Mouse (Mus musculus) cerebellum, adult 9-10 months (tissue): ENCODE results near the gene Znrf4.

ENCODE experiments used
- DNase-seq: peaks from one replicate; pipeline ENCODE4 v3.0.0; 2022

Znrf4 gene

DNA sequence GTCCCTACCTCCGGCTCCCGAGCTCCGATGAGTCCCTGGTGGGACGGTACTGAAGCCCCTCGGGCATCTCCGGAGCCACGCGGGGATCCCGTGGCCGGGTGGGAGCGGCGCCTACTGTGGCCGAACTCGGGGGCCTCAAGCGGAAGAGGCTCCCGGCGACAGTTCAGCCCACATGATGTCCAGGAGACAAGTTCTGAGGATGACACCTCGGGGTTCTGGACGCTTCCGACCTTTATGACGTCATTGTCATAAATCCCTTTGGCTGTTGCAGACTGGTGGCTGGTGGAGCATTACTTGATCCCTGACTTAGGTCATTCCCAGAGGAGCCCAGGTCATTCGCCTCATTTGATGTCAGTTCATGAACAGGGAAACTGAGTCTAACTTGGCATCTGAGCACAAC lies at the start of gene Znrf4:
TSS of gene Znrf4 (minus strand) at position 122 of the 400 bp plus-strand sequence.
- no peak for DNase-seq

DNA sequence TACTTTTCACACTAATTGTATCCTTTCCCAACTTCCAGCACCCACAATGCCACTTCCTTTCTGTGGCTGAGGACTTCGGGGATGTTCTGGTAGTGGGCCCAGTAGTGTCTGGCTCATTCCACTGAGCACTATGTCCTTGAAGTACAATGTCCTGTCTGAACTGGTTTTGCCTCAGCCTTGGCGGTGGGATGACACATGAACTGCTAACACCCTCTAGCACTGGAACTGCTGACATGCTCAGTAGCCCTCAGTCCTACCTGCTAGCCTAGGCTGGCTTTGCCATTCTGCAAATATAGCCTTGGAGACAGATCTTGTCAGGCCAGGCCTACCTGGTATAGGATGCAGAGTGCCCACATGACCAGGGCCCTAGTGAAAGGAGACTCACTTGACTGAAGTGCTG lies 49.6 kb upstream of the Znrf4 start:
- DNase-seq = no peak

DNA sequence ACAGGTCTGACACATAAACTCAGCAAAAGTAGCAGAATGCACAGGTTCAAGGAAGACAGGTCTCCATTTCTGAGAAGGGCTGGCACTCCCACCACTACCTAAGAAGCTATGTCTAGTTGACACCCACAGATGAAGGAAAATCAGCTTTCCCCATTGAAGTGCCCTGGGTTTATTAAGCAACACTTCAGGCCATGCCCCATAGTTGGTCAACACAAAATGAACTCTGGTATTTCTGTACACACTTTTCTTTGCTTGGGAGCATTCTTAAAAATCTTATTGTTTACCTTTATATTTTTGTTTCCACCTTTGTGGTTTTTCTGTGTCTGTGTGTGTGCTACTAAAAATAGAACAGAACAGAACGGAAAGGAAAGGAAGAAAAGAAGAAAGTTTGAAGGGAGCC lies 47.9 kb upstream of the Znrf4 start:
- DNase-seq = no peak

DNA sequence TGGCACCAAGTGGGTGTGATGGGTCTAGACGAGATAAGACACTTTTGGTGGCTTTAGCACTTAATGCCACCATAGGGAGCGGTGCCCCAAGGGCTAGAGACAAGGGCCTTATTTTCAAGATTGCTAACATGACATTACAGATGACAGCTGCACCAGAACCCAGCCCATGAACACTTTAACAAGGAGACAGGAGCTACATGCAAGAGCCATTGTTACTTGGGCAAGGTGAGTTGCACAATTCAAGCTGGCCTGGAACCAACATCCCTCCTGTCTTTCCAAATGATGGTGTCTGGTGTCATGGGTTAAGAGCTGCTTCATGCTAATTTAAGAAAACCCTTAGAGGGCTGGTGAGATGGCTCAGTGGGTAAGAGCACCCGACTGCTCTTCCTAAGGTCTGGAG lies 47.2 kb upstream of the Znrf4 start:
- no peak for DNase-seq

DNA sequence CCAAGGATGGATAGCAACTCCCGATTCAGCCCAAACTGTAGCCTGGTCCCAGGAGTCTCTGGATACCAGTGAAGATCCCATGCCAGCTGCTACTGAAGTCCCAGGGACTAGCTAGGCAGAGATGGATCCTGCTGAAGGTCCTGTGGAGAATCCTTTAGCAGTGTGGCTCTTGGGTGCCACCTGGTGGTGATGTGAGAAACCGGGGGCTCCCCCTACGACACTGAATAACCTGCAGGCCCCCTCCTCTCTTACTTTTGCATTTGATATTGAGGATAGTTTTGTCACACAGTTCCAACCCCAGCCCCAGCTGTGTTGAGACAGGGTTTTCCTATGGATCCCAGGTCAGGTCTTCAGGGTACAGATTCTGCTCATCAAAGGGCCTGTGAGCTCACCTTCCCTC lies 46.2 kb upstream of the Znrf4 start:
- DNase-seq = peak; percentile 78

DNA sequence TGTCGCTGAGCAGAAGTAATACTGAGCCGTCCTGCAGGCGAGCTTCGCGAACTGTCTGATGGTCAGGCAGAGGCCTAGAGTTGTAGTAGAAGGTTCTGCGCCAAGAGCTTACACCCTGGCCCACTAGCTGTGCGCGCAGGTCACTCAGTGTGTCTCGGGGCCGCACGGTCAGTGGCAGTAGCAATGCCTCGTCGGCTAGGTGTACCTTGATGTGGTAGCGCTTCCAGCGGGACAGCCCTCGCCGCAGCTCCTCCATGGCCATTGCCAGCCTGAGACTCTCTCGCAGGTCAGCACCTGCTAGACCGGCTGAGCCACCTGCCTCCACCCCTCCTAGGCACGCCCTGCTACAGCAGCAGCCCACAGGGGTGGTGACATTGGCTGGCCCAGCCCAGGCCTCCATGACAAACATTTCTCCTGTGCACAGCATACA lies 41.9 kb upstream of the Znrf4 start, which contains the start of gene Gm20219:
TSS of gene Gm20219 (minus strand) at position 266 of the 430 bp plus-strand sequence.
- DNase-seq = no peak

DNA sequence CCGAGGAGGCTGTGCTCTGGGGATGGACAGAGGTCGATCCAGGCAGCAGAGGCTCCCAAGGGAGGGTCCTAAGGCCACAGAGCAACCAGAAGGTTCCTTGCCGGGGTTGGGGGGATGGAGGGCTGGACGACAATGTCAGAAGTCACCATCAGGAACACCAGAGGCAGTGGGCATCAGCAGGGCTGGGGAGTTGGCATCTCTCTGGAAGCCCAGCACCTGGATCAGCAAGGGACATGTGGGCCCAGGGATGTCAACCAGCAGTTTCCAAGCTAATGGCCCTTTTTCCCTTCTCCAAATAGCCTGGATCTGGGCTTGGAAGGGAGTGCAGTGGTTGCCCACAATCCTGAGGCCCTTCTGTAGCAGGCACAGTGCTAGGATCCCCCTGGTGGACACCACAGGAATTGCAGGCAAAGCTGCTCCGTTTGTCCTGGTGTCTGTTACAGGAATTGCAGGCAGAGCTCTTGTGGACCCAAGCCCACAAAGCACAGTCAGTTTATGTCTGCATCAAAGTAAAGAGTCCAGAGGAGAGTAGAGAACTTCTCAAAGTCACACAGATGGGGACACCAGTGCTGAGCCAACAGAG lies 40.6 kb upstream of the Znrf4 start:
- DNase-seq = peak; percentile 84

DNA sequence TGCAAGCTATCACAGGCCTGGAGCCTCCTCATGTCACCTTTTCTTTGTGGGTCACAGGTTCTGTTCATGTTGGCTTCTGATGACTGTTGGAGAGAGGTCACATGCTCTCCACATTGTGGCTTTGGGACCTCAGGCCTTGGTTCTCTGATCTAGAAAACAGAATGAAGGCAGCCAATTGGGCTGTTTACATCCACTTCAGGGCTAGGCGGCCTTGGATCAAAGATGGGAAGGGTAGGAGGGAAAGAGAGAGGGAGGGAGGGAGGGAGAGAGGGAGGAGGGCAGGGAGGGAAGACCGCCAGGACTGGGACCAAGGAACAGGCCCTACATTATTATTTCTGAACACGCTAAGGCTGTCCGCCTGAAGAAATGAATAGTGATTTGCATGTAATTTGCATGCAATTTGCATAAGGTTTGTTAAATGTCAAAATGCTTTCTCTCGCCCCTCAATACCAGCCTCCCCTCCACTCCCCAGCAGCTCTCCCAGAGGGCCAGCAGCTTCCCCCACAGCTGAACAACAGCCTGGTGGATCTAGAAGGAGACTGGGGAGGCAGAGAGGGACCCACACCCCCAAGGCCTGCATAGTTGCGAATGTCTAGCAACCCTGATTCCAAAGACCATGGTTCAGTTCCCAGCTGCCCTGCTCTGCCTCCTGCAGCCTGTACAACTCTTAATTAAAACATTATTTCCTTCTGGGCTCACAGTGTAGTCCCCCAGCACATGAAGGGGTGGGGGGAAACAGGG lies 39.8 kb upstream of the Znrf4 start:
- DNase-seq = no peak

DNA sequence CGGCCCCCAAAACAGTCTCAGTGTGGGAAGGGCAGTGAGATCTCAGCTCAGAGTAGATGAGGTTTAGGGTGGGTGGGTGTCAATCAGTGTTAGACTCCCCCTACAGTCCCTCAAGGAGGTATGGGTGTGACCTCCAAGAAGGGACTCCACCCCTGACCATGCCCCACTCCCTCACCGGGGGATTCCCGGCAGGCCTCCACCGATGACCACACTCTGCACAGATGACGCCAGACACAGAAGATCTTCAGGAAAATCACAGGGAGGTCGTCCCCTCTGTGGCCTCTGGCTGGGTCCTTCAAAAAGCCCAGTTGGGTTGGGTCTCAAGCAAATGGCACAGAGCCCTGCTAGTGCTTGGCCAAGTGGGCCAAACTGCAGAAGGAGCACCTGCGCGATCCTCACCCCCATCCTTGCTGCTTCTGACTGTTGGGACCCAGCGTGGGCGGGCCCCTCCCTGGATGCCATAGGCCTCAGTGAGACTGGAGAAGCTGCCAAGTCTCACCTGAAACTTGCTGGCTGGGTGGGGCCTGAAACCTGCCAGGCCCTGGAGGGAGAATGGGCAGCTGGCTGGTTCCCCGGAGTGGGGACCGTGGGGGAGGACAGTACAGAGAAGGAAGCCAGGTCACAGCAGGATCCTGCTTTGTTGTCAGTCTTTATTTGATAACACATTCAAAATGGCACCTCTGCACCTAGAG lies 38.7 kb upstream of the Znrf4 start:
- DNase-seq = no peak

DNA sequence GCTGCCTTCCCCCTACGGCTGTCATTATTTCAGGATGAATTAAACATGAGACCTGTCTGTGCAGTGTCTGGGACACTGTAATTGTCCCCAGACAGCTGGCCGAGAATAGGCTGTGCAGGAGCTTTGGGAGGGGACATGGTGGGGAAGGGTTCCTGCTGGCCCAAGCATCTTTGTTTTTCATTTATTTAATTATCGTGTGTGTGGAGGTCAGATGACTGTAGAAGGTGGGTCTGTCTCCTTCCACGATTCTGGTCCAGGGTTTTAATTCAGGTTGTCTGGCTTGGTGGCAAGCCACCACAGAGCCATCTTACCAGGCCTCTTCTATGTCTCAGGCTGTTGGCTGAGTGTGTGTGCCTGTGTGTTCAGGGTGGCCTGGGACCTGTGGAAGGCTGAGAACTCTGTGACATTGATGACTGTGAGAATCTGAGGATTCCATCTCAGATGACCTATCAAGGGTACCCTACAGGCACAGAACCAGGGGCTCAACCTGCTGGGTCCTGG lies 36.4 kb upstream of the Znrf4 start:
- peak; percentile 23 for DNase-seq

DNA sequence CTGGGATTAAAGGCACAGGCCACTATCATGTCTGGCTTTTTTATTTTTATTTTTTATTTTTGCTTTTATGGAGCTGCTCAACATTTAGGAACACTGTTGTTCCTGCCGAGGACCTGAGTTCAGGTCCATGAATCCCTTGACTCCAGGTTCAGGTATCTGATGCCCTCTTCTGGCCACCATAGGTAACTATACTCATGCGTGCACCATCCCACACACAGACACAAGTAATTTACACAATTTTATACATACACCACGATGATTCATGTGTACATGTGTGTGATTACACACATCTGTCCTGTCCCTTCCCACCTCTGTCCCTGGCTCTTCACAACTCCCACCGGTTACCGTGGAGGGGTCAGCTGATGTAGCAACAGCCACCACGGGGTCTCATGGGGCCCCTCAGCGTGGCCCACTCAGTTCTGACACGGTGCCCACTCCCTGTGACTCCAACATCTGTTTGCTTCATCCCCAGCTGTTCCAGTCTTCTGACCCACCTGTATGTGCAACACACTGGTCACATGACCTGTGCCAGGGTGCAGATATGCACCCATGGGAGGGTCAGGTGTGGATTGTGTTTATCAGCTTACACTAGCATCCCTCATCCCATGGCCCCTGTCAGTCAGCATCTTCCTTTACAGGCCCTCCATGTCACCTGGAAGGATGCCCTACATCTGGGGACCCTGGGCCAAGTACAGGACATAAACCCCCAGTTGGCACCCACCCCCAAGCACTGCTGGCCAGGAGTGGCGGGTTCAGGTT lies 35.8 kb upstream of the Znrf4 start:
- peak; percentile 55 for DNase-seq

DNA sequence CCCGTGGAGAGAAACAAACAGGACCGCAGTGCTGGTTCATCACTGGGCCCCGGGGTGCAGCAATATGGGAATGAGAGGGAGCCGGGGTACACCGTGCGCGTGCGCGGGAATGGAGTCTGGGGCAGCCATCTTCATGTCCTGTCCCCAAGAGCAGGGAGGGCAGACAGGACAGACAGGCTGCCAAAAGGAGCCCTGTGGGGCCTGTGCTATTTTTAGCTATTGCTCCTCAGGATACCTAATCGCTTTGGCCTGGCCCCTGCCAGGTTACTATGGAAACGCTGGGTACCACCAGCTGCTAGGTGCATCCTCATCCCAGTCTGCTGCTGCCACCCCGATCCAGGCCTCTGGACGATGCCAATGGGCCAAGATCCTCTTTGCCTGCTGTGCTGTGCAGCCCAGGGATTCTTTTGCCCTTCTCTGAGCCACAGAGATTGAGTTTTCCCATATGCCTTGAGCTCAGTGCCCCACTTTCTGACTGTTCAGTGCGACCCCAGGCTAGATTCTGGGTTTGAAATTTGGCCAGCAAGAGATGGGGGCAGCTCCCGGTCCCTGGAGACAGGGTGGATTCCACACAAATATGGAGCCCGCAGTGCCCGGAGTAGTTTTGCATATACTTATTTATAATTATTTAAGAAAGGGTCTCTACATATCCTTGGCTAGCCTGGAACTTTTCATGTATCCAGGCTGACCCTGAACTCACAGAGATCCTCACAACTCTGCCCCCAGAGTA lies 35.0 kb upstream of the Znrf4 start:
- DNase-seq = peak; percentile 93

DNA sequence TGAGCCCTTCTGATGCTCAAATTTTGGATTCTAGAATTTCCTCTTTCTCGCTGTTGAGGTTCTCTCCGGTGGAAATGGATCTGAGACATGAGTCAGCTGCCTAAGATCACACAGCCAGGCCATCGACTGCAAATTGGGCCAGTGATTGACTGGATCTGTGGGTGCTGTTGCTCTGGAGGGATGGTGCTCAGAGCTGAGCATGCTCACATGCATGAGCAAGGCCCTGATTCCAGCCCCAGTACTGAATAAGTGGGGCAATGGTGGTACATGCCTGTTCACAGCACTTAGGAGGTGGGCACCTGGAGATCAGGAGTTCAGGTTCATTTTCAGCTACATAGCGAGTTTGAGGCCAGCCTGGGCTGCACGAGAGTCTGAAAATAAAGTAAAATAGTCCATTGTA lies 34.3 kb upstream of the Znrf4 start:
- no peak for DNase-seq

DNA sequence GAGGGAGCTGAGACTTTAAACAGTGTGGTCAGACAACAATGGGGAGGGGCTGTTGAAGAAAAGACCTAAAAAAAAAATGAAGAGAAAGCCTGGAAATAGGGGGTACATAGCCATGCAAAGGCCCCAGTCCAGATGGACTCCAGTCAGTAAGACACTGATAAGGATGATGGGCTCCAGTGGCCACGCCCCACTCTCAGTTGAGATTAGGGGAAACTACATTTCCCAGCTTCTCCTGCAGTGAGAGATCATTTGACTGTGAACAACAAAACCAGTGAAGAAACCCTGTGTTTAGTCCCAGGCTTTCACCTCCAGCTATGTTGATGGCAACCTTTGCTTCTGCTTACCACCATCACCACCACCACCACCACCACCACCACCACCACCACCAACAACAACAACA lies 33.7 kb upstream of the Znrf4 start:
- DNase-seq = peak; percentile 17

DNA sequence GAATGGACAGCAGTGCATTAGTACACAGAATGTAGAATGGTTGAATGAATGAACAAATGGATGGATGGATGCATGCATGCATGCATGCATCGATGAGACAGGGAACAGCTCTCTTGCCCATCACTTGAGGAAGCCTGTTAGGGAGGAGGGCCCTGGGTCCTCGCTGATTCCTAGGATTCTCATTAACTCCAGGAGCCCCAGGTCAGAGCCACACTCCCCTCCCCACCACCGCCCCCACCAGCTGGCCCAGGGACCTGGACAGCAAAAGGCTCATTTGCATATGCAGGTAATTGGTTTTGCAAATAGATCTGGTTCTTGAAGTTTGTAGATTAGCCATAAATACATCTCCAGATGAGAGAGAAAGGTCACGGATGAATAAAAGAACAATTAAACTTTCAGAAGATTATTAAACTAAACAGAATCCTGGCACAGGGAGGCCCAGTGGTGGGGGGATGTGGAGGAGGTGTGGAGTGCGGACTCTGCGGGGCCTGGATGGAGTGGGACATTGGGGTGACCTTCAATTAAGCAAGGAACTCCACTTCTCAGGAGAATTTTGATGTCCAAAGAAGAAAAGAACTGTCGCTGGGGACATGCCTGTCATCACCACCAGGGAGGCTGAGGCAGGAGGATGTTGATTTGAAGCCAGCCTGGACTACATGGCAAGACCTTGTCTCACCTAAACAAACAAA lies 32.6 kb upstream of the Znrf4 start:
- peak; percentile 14 for DNase-seq

DNA sequence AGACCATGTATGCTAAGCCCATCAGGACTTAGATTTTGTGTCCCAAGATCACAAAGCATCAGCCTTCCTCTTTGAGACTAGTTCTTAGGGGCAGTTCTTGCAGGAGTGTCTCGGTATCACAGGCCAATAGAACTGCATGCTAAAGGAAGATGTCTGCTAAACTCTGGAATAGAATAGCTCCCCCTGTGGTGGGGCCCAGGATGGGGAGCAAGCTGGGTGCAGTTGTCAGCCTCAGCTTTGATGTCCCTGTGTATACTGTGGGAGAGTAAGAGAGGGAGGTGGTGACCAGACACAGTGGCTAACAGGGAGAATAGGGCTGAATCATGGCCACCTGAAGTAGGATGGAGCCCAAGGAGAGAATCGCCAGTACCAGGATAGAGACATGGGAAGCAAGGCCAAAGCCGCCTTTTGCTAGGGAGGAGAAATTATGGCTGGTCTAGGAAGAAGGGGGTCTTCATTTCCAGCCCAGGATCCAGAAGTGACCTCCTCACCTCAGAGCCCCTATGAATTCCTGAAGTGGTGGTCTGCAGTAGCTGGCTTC lies 31.5 kb upstream of the Znrf4 start:
- peak; percentile 9 for DNase-seq

DNA sequence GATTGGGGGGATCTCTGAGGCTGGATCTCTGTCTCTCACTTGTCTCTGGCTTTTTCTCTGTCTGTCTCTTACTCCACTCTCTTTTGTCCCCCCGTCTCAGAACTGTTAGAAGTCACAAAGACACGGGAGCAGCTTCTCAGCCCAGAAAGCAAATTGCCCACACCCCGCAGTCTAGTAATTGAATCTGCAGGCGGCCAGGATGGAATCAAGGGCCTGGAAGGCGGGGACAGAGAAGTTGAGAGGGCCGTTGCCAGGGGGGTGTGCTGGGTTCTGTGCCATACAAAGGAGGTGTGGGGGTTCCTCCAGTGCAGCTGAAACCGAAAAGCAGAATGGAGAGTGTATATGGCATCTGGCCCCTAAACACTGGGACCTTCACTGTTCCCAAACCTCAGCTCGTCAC lies 30.5 kb upstream of the Znrf4 start:
- DNase-seq = peak; percentile 4

DNA sequence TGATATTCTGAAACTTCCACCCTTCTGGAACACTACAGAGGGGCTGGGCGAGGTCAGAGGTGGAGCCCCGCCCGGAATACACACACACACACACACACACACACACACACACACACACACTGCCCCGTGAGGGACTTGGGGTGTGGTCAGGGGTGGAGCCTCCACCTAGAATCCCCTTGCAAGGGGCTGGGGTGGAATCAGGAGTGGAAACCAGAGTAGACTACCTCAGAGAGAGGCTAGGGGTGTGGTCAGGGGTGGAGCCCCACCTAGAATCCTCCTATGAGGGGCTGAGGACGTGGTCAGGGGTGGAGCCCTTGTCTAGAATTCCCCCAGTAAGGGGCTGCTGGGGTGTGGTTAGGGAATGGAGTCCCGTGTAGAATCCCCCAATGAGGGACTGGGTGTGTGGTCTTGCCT lies 28.3 kb upstream of the Znrf4 start:
- DNase-seq = peak; percentile 5

DNA sequence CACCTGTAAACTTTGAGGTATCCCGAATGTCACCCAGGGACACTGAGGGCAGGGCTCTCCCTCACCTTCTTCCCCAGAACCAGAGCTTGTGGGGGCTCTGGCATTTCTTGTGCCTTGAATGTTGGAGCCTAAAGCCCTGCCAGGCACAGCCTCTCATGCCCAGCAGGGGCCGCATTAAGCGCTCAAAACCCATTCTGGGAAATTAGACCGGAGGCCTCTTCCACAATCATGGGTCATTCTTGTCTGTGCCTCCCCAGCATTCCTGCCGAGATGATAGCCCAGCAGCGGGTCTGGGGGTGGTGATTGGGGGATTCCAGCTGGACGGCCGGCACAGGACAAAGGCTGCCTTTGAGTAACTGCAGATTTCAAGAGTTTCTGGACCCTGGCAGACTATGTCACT lies 25.7 kb upstream of the Znrf4 start:
- DNase-seq = peak; percentile 32

DNA sequence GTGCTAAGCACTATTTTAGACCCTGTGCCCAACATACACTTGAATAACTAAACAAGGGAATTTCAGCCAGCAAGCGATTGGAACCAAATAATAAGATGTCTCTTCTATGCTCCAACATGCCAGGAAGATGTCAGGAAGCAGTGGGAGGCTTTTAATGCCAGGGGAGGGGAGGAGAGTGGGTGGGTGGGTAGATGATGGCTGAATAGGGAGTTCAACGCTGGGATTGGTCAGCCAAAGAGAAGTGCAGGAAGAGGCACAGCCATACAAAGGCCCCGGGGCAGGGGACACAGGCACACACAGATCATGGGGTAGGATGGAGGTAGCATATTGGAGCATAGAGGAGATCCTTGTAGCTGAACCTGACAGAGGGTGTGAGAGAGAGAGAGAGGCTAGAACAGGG lies 24.6 kb upstream of the Znrf4 start:
- peak; percentile 9 for DNase-seq

DNA sequence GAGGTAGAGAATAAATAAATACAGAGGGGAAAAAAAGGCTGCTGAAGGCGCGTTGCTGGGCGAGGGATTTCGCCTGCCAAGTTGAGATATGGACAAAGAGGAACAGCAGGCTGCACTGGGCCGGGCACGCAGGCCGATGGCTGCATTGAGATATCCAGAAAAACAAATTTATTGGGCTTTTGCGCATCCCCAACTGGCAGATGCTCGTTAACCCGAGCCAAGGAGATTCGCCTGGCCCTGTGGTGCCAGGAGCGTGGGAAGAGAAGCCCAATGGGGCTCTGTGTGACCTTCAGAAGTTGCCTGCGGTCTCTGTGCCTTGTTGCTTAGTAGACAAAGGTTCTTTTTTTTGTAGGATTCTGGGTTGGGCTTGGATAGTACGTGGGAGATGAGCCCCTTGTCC lies 24.0 kb upstream of the Znrf4 start:
- peak; percentile 32 for DNase-seq

DNA sequence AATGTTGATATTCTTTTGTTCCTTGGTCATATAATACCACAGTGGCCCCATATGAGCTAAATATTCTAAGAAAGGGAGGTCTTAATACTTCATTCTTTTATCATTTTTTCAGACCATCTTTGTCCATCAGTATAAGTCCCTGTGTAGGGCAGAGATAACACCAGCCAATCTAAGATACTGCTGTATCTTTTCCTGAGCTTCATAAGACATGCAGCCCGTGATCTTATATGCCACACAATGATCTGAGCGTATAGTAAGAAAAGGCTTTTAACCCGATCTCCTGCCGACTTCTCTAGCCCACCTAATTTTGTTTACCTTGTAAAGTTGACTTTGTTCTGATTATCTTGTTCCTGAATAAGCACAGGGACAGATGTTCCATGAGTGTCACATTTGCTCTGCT lies 12.7 kb upstream of the Znrf4 start:
- DNase-seq = no peak
